Mouse (Mus musculus) large intestine, adult 2 months (tissue): ENCODE results near the gene A630023A22Rik. TPM values are rescaled to one million over a fixed set of nuclear protein-coding genes. Genes with fewer than 3 reads are reported as not detected.
A peak's percentile ranks its signal among the peaks of the same experiment; 100 is the strongest.

ENCODE experiments used
- DNase-seq: peaks from one replicate; pipeline ENCODE4 v3.0.0-alpha.2; 2012; ENCODE audit warnings: low read depth, low spot score
- WGBS: fragments of 180-500 bp; shearing (Covaris S2); methylation state at CpG from one replicate; pipeline ENCODE4 v1.1.7; 2018; 5-methylcytosine and 5-hydroxymethylcytosine counted together
- polyA plus RNA-seq: library from polyadenylated mRNA; depleted of rRNA; stranded (reverse); fragments of >200 nt; gene quantifications from 2 replicates; pipeline ENCODE4 v1.2.3, GENCODE M21; 2012

Gene A630023A22Rik
- polyA plus RNA-seq, 1 experiment: not detected

DNA sequence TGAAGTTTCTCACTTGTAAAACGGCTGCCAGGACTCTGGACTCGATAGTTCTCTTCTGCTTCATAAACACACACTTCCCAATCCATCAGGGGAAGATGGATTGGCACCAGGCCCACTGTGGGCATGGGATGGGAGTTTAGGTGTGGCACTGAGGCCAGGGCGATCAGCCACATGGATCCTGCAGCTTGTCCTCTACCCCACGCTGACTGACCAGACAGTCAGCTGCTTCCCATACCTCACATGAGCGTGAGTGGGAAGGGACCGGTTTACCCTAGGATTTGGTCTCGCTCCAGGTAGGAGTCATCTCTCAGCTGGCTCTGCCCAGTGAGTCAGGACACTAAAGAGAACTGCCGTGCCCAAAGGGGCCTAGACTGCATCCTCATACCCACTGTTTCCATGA, 12.8 kb downstream of the A630023A22Rik start:
- 58% methylated on average over 8 of the region's 8 CpGs for WGBS
- no peak for DNase-seq

DNA sequence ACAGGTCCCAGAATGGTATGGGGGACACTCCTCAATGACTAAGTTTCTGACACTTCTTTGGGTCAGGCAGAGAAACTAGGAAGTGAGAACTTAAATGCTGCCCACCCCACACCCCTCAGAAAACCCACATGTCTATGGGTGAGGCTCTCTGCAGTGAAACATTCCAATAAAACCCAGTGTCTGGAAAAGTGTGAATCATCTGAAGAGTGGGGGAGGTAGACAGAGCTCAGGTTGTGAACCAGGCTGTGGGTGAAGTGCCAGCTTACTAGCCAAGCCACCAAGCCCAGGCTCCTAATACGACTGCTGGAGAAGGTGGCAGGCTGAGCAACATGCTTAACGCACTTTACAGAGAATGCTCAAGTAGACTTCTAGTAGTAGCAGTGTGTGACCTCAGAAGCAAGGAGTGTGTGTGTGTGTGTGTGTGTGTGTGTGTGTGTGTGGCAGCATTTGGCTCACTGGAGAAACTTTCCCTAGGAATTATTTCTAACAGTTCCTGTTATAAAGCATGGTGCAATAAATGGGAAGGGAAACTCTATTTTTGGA, 14.6 kb downstream of the A630023A22Rik start:
- no peak for DNase-seq
- 49% methylated on average over 2 of the region's 2 CpGs for WGBS

DNA sequence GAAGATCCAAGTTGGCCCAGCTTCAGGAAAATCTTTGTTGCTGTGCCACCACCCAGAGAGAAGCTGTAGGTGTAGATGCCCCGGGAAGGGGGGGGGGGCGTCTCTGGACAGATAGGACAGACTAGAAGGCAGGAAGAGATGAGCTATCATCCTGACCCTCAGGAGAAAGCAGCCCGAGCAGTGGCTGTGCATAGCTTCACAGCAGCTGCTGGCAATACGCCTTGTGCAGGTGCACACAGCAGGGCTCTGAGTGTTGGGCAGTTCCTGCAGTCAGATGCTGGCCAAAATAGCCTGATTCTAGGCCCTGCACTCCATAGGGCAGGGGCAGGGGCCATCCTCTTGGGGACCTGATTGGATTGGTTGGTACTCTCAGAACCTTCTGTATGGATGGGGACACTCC, 15.7 kb downstream of the A630023A22Rik start:
- WGBS: 44% methylated on average over 4 of the region's 4 CpGs

DNA sequence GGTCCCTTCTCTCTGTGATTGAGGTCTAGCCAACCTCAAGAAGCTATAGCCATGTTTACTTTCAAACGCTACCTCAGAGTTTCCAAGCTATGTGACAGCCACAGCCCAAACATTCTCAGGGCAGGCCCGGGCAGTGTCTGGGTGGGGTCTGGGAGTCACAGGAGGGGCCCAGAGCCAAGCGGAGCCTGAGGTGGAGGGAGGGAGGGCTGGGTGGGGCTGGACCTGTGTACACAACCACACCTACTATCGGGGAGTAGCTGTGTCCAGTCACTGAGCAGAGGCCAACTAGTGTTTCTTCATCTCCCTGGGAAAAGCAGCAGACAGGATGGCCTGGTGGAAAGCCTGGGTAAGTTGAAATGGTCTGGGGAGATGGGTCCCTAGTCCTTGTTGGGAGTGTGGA, 16.8 kb downstream of the A630023A22Rik start, which contains the start of gene Anxa8:
Anxa8 (plus strand) TSS at position 251 of the 400 bp plus-strand sequence.
- peak; percentile 61 for DNase-seq
- 17% methylated on average over 4 of the region's 4 CpGs for WGBS

More for the DNA sequence above, 15.7 kb downstream of the A630023A22Rik start:
- DNase-seq: no peak

DNA sequence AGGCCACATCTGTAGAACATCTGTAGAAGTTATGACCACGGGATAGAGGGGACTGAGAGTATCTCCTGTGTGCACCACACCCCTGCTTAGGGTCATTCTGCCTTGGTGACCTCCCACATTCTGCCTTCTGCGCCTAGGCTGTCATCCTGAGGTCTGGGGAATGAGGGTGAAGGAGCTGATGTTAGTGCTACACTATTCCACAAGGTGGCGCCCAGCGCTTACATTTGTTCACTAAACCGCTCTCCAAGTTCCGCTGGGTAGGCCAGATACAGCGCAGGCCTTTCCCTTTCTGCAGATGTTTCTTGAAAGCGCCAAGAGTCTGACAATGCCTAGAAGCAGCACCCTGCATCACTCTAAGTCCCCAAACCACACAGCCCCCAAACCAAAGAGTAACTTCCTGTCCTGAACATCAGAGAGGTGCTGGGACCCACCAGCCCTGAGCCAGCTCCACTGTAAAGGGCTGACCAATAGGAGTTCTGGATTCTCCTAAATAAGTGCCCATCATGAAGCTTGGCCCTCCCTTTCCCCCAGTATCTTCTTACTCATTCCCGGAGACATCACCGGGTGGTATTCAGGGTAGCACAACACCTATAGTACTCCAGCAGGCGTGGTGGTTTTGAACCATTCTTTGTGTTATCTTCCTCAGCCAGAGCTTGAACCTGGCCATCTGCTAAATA, 22.1 kb downstream of the A630023A22Rik start:
- peak; percentile 75 for DNase-seq
- WGBS: 14% methylated on average over 11 of the region's 11 CpGs

DNA sequence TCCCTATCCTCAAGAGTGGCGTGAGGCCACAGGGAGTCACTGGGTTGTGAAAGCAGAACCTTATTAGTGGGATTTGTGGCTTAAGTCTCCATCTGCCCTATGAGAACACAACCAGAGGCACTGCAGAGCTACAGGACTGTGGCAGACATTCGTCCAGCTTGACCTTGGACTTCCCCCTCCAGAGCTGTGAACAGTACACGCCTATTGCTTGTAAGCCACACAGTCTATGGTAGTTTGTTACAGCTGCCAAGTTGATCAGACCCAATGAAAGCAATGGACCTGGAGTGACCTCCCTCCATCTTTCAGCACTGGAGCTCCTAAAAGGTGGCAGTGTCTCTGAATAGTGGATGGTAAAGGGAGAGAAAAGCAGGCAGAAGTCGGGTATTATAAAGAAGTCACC, 24.3 kb downstream of the A630023A22Rik start:
- no peak for DNase-seq
- WGBS: 47% methylated on average over 4 of the region's 4 CpGs

DNA sequence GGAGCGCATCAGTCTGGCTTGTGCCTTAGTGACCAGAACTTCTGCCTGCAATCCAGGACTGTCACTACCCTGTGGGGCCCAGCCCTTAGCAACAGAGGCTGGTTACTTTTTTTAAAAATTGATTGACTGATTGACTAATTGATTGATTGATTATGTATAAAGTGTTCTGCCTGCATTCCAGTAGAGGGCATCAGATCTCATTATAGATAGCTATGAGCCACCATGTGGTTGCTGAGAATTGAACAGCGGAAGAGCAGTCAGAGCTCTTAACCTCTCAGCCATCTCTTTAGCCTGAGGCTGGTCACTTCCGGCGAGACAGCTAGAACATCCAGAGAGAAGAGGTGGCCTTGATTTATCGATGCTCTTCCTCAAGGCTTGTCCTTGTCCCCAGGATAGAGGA, 25.3 kb downstream of the A630023A22Rik start:
- 86% methylated on average over 5 of the region's 5 CpGs for WGBS
- no peak for DNase-seq

DNA sequence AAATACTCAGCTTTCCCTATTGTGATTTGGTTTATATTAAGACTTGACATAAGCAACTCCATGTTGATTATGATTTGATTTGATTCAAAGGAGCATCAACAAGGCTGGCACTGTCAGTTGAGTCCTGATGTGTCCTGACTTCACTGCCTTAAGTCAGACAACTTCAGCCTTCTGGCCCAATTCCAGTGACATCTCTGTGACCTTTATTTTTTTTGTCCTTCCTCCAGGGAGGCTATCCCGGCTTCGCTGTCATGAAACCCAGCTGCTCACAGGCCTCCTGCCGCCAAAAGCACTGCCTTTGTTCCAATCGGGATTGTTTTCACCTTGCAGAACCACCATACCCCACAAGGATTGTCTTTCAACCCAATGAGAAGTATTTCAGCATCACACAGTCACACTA, 27.2 kb downstream of the A630023A22Rik start:
- 51% methylated on average over 4 of the region's 4 CpGs for WGBS
- DNase-seq: no peak

DNA sequence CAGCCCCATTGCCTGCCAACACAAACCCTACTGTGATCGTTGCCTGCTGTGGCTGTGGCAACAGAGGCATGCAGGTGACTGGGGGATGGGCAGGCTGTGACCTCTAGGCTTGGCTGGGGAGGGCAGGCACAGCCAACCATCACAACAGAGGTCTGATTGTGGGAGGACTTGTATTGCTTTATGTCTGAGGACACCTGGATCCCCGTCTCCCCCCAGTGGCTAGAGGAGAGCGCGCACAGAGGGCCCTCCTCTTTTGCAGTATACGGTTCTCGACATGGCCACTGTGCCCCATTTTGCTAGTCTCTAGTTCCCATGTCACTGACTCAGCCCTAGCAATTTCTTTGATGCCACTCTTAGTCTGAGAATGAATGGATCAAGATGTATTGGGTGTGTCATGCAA, 30.9 kb downstream of the A630023A22Rik start:
- DNase-seq: no peak
- WGBS: 79% methylated on average over 6 of the region's 6 CpGs

DNA sequence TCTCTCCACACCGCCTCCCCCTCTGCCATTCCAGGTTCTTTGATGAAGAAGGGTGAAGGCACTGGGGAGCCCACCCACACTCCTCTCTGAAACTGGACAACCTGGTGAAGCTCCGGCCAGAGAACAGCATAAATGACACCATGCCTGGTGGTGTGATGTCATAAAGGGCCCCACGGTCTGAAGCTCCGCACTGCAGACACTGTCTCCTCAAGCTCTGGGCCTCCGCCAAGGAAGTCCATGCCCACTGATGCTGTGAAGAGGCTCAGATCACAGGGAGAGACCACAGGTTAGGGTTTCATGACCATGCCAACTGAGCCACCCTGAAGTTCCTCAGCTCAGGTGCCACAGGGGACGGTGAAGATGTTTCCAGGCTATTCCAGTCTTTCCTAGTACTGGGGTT, 50.0 kb downstream of the A630023A22Rik start, which contains the start of gene Antxrl:
Antxrl (plus strand) TSS at position 192 of the 400 bp plus-strand sequence.
- no peak for DNase-seq
- WGBS: 83% methylated on average over 6 of the region's 6 CpGs

DNA sequence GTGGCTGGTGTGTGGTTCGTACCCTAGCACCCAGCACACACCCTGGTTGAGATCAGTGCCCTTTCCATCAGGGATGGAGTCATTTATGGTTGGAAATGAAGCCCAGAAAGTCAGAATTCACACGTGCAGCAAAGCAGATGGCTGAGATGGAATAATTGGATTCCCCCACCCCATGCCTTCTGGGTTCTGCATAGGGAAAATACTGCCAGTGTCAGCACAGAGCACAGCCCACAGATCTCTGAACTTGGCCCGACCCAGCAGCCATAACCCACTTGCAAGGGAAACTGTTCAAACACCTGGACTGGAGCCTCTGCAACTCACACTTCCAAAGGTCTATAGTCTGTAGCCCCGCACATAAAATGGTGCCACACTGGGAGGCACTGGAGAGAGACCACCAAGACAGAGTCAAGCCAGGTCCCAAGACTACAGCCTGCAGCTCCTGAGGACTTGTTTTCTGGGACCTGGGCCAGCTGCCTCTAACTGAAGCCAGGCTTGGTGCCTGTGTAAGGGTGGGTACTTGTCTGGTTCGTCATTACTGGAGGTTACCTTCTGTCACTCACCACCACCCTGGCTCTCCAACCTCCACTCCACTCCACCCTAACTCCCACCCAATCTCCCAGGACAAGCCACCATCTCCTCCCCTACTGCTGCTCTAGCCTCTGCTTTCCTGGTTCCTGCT, 52.3 kb downstream of the A630023A22Rik start:
- 65% methylated on average over 5 of the region's 5 CpGs for WGBS
- DNase-seq: no peak

DNA sequence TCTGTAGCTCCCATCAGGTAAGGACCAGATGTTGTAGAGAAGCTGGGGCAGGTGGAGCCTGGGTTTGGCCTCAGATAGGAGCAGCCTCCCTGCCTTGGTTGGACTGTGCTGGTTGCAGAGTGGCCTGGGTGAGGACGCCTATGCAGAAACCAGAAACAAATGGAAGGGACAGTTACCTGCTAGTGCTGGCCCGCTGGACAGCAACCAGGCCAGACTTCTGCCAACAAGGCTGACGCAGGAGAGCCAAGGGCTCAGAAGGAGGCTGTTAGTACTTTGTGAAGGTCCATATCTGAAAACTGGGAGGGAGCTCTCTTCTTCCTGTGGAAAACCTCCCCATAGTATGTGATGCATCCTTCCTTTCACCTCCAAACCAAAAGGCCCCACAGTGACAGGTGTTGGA, 59.2 kb downstream of the A630023A22Rik start:
- WGBS: 44% methylated on average over 3 of the region's 3 CpGs
- DNase-seq: no peak

DNA sequence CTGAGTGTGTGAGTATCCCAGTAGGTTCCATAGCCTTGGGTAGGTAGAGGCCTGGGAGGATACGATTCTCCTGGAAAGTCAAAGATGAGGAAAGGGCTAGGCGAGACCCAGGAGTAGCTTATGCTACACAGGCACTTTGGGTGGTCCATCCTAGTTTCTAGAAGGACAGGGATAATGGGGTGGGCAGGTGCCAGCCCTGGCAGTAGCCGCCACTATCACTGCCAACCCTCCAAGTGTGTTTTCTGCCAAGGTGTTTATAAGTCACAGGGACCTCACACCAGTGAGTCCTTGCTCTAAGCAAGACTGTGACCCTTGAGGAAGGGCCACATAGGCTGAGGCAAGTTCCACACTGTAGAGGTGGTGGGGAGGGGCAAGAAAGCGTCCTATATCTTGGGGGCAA, 61.3 kb downstream of the A630023A22Rik start:
- WGBS: 76% methylated on average over 4 of the region's 4 CpGs
- no peak for DNase-seq

DNA sequence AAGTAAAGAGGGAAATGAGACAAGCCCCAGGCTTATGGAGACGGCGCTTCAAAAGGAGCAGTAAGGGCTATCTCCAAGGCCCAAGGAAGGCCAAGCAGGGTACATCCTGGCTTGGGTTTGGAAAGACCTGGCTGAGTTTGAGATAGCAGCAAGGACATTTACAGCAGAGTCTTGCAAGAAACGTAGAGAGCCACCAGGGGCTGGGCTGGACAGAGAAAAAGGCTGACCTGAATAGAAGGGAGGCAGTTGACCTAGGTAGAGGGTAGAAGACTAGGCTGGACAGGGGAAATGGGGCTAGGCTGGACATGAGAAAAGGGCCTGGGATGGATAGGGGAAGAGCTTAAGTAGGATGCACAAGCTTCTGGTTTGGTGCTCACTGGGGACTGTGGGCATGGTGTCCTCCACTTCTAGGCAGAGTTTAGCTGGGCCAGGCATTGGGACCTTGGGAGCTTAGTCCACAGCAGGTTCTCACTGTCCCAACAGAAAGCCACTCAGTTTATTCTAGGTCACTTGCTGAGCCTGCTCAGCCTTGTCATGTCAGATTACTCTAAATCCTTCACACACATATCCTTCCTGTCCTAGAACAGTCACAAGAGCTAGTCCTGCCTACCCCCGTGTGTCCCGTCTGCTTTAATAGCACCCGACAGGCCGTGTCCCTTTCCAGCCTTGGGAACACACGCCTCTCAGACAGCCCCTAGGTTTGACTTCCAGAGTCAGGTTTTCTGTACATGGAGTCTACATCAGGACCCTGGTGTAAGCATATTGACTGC, 68.5 kb downstream of the A630023A22Rik start:
- no peak for DNase-seq
- WGBS: 86% methylated on average over 8 of the region's 8 CpGs

DNA sequence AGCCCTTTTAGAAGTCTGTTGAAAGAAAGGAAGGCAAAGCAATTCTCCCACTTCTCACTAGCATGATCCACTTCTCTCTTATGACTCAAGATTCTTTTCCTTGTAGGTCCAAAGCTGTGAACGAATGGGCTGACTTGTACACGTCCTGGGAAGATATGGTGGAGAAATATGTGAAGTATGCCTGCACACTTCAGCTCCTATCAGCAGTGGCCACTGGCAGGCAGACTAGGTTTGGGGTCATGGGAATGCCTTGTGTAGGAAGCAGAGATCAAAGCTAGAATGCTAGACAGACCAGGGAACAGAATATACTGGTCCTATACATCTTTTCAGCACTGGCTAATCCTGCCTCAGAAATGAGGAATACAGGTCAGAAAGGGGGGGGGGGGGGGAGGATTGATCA, 75.8 kb downstream of the A630023A22Rik start:
- DNase-seq: no peak
- 67% methylated on average over 2 of the region's 2 CpGs for WGBS

DNA sequence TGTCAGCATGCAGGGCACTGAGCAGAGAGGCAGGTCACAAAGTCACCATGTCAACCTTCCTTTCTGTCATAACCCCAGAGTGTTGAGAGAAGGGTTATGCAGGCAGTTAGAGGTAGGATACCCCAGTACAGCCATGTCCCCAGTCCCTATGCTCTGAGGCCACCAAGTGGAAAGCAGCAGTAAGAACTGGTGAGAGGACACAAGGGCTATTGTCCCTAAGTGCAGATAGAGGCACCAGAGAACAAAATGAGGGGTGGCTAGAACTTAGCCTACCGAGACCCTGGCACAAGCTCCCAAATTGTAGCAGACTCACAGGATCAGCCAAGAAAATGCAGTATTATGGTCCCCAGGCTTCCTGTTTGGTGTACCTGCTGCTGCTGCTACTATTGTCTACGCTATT, 85.6 kb downstream of the A630023A22Rik start:
- 79% methylated on average over 2 of the region's 2 CpGs for WGBS
- DNase-seq: no peak

DNA sequence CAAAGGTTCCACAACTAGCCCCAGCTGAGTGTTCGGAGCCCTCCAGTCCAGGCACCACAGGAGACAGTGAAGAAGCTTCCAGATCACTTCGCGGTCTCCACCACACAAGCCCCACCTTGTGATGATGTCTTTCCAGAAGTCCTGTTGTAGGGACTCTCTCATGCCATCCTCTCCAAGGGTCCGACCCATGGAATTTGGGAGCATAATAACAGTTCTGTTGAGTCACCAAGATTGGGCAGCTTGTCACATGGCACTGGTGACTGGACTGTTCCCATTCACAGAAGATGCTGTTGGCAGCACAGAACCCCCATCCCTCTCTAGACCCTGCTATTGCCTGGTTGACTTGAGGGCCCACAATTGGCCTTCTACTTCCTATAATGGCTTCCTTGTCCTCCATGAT, 86.2 kb downstream of the A630023A22Rik start, which contains the start of gene Gm5460:
Gm5460 (plus strand) TSS at position 378 of the 400 bp plus-strand sequence.
- no peak for DNase-seq
- WGBS: 92% methylated on average over 4 of the region's 4 CpGs

DNA sequence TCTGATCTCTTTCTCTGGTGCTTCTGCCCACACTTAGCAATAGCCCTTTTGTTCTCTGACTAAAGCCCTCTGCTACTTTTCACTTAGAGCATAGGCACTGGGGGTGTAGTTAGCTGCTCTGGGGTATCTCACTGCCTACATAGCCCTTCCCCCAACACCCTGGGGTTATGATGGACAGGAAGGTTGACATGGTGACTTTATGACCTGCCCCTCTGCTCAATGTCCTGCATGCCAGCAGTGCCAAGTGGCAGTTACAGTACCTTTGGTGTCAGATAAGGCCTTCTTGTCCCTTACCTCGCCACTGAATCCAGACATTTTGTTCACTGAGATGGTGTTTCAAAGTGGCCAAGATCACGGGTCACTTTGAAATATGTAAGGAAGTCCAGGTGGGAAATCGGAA, 87.5 kb downstream of the A630023A22Rik start, which contains the start of gene Gm30083:
Gm30083 (minus strand) TSS at position 120 of the 400 bp plus-strand sequence.
- DNase-seq: no peak
- 85% methylated on average over 3 of the region's 3 CpGs for WGBS

DNA sequence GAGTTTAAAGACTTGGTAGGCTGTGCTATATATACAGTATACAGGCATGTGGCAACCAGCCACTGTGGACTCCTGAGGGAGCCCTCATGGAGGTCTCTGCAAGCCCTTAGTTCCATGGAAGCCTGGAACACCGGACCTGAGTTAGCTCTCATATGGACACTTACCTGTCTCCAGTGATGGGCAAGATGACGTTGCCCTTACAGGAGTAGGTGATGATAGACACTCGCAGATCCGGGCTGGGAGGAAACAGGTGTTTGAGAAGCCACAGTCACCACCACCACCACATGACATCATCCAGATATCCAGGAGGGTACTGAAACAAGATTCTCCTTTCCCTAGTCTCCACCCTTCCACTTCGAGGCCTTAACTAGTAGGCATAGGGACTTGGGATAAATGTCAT, 100.2 kb downstream of the A630023A22Rik start:
- no peak for DNase-seq
- WGBS: 86% methylated on average over 5 of the region's 5 CpGs

DNA sequence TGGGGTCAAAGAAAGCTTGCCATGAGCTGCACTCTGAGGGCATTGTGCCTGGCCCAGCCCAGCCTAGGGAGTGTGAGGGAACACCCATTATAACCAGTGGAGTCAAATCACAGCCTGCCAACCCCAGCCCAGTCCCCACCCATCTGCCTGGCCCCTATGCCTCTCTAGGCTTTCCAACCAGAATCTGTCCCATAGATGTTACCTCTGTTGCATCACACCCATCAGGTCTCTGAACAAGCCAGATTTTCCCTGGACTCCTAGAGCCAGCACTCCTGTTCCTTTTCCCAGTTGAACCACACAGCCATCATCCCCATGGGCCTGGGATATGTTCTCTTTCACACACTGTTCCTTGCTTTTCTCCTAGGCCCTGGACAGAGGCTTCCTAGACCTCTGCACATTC, 101.1 kb downstream of the A630023A22Rik start:
- DNase-seq: no peak
